Mouse (Mus musculus) thymus, adult 2 months (tissue): ENCODE measurements around the gene Pclo.

ENCODE experiments used
- CTCF ChIP-seq: fragments of 200-500 bp; IDR thresholded peaks from 2 replicates; pipeline ENCODE4 v1.5.1; 2012; ENCODE audit warnings: mild to moderate bottlenecking, control low read depth, low read length, moderate library complexity, borderline replicate concordance; ENCODE audit not compliant: control insufficient read depth, poor library complexity, insufficient read depth; ENCODE audit errors: extremely low read depth
- POLR2A ChIP-seq: fragments of 200-500 bp; IDR thresholded peaks from 2 replicates; pipeline ENCODE4 v1.6.1; 2012; ENCODE audit warnings: mild to moderate bottlenecking, low read length, control low read depth, moderate library complexity; ENCODE audit not compliant: control insufficient read depth, poor library complexity, insufficient read depth; ENCODE audit errors: extremely low read depth

DNA sequence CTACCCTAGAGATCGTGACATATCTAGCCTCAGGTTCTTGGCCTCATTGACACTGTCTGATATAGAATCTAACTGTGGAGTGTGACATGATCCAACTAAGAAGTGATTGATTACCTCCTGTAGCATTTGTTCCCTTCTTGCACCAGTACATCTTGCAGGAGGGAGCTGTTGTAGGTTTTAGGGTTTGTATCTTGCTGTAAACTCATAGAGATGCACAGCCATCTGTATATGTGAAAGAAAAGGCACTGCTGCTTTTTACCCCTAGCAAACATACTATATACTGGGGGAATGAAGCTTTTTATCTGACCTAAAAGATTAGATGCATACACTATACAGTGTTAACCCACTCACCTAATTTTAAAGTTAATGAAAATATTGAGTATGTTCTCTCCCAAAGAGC, 147.9 kb downstream of the Pclo start:
- TF ChIP-seq CTCF (no peak), POLR2A (no peak)
